Mouse (Mus musculus): ENCODE results near the gene Slc39a2. TPM values are rescaled to one million over a fixed set of nuclear protein-coding genes. Genes with fewer than 3 reads are reported as not detected.

Slc39a2 gene
- polyA plus RNA-seq, 1 experiment from 2014 or later: 0.25 TPM

DNA sequence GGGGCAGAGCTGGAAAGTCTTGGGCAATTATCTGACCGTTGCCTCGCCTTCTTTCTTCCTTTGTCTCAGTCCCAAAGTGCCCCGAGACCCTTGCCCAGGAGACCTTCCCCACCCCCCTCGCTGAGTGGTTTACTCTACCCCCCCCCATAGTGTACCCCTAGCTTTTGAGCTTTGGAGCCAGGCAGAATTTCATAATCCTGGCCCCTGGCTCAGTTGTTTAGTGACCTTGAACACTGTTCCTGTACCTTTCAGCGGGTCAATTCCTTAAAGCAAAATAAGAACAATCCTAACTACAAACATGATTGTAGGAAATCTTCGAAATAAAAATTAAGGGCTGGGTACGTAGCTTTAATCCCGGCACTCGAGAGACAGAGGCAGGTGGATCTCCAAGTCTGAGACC is 48.9 kb downstream of the Slc39a2 start:
- H3K9ac ChIP-seq (ENCODE audit: low read length): no peak overlapping the region
- no peaks in the 10 kb centered on the region for H3K9me3 ChIP-seq (ENCODE audit: control insufficient read depth, low read length)
- H3K36me3 ChIP-seq (ENCODE audit: control insufficient read depth, insufficient read depth, low read length): no peaks in the 10 kb centered on the region
- H3K4me2 ChIP-seq (ENCODE audit: low read depth, low read length): no peak overlapping the region
- H3K27me3 ChIP-seq (ENCODE audit: control insufficient read depth, insufficient read depth, low read depth, low read length): no peaks in the 10 kb centered on the region
- ATAC-seq (ENCODE audit: low read depth): no peak
- H3K27ac ChIP-seq (ENCODE audit: low read length): no peak overlapping the region
- 68% methylated on average over 9 of the region's 9 CpGs for WGBS
- H3K4me3 ChIP-seq (ENCODE audit: low read length): no peak overlapping the region
- no peaks in the 10 kb centered on the region; the same call in 1 of the 2 replicates for H3K4me1 ChIP-seq (replicated peaks; ENCODE audit: control insufficient read depth, insufficient read depth, low read length)

GRCm38 (mm10) chr14:51942236-51942635 is 49.5 kb downstream of the Slc39a2 start:
- no peaks in the 10 kb centered on the region for H3K36me3 ChIP-seq (ENCODE audit: control insufficient read depth, insufficient read depth, low read length)
- no peak overlapping the region for H3K4me3 ChIP-seq (ENCODE audit: low read length)
- H3K4me2 ChIP-seq (ENCODE audit: low read depth, low read length): no peak overlapping the region
- no peak for ATAC-seq (ENCODE audit: low read depth)
- H3K9ac ChIP-seq (ENCODE audit: low read length): no peak overlapping the region
- 43% methylated on average over 7 of the region's 7 CpGs for WGBS
- no peaks in the 10 kb centered on the region; the same call in 1 of the 2 replicates for H3K4me1 ChIP-seq (replicated peaks; ENCODE audit: control insufficient read depth, insufficient read depth, low read length)
- no peaks in the 10 kb centered on the region for H3K9me3 ChIP-seq (ENCODE audit: control insufficient read depth, low read length)
- no peak overlapping the region for H3K27ac ChIP-seq (ENCODE audit: low read length)
- H3K27me3 ChIP-seq (ENCODE audit: control insufficient read depth, insufficient read depth, low read depth, low read length): no peaks in the 10 kb centered on the region

DNA sequence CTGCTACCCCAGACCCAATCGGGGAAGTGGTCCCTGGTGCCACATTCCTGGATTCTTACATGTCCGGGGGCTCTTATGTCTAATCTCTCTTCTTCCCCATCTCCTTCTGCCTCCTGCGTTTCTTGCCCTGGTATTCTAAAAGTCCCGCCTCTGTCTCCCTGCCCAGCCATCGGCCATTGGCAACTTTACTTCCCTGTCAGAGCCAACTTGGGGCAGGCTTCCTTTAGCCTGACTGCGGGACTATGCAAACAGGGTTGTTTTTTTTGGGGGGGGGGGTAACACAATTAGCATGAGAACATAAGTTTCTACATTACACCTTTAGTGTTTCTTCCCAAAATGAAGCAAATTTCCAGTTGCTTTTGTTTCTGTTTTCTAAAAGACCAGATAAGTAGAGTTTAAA is 50.6 kb downstream of the Slc39a2 start:
- 63% methylated on average over 6 of the region's 6 CpGs for WGBS
- Histone ChIP-seq H3K4me3 (ENCODE audit: low read length) (no peak overlapping the region), H3K4me1 (replicated peaks; ENCODE audit: control insufficient read depth, insufficient read depth, low read length) (no peaks in the 10 kb centered on the region; the same call in 1 of the 2 replicates), H3K9ac (ENCODE audit: low read length) (no peak overlapping the region), H3K9me3 (ENCODE audit: control insufficient read depth, low read length) (no peaks in the 10 kb centered on the region), H3K27me3 (ENCODE audit: control insufficient read depth, insufficient read depth, low read depth, low read length) (no peaks in the 10 kb centered on the region), H3K27ac (ENCODE audit: low read length) (no peak overlapping the region), H3K4me2 (ENCODE audit: low read depth, low read length) (no peak overlapping the region), H3K36me3 (ENCODE audit: control insufficient read depth, insufficient read depth, low read length) (no peaks in the 10 kb centered on the region)
- ATAC-seq (ENCODE audit: low read depth): no peak

Other genes with a start within 250 kb of the Slc39a2 start
- gene Gm17079, start 197.4 kb upstream of the Slc39a2 start, polyA plus RNA-seq (2015; fragmentation: Nextera tagmentation; extraction: Ambion mirVana): not detected in 2 replicates
- gene Gm5800, start 175.7 kb upstream of the Slc39a2 start, polyA plus RNA-seq (2015; fragmentation: Nextera tagmentation; extraction: Ambion mirVana): not detected in 2 replicates
- not detected in 2 replicates for gene Ang4, start 119.3 kb upstream of the Slc39a2 start, polyA plus RNA-seq (2015; fragmentation: Nextera tagmentation; extraction: Ambion mirVana)
- not detected in 2 replicates for gene AY358078, start 92.8 kb upstream of the Slc39a2 start, polyA plus RNA-seq (2015; fragmentation: Nextera tagmentation; extraction: Ambion mirVana)
- gene Ear6, start 39.2 kb upstream of the Slc39a2 start, polyA plus RNA-seq (2015; fragmentation: Nextera tagmentation; extraction: Ambion mirVana): not detected in 2 replicates
- gene Mettl17, start 8.0 kb upstream of the Slc39a2 start, polyA plus RNA-seq (2015; fragmentation: Nextera tagmentation; extraction: Ambion mirVana): 33.5 and 40.4 TPM in 2 replicates
- 93.3 and 109 TPM in 2 replicates for gene Ndrg2, start 21.3 kb downstream of the Slc39a2 start, polyA plus RNA-seq (2015; fragmentation: Nextera tagmentation; extraction: Ambion mirVana)
- gene Tppp2, start 25.5 kb downstream of the Slc39a2 start, polyA plus RNA-seq (2015; fragmentation: Nextera tagmentation; extraction: Ambion mirVana): not detected in 2 replicates
- not detected in 2 replicates for gene Rnase13, start 29.9 kb downstream of the Slc39a2 start, polyA plus RNA-seq (2015; fragmentation: Nextera tagmentation; extraction: Ambion mirVana)
- gene Arhgef40, start 91.8 kb downstream of the Slc39a2 start, polyA plus RNA-seq (2015; fragmentation: Nextera tagmentation; extraction: Ambion mirVana): 95.0 and 98.4 TPM in 2 replicates
- gene Tmem253, start 122.8 kb downstream of the Slc39a2 start, polyA plus RNA-seq (2015; fragmentation: Nextera tagmentation; extraction: Ambion mirVana): 0.21 and 0.34 TPM in 2 replicates
- 20.1 and 20.8 TPM in 2 replicates for gene Zfp219, start 127.8 kb downstream of the Slc39a2 start, polyA plus RNA-seq (2015; fragmentation: Nextera tagmentation; extraction: Ambion mirVana)
- gene Olfr221, start 149.6 kb downstream of the Slc39a2 start, polyA plus RNA-seq (2015; fragmentation: Nextera tagmentation; extraction: Ambion mirVana): not detected in 2 replicates
- 603 and 612 TPM in 2 replicates for gene Hnrnpc, start 211.1 kb downstream of the Slc39a2 start, polyA plus RNA-seq (2015; fragmentation: Nextera tagmentation; extraction: Ambion mirVana)
- gene Rpgrip1, start 217.8 kb downstream of the Slc39a2 start, polyA plus RNA-seq (2015; fragmentation: Nextera tagmentation; extraction: Ambion mirVana): 57.8 and 59.1 TPM in 2 replicates

Data from lung, embryonic 16.5 days (tissue).